Mouse (Mus musculus): Measurements from ENCODE around the gene Tgfbi.

Tgfbi gene

GRCm38 (mm10) chr13:56678188-56678787 lies 69.0 kb downstream of the Tgfbi start:
- Histone ChIP-seq H3K27me3 (ENCODE audit: control insufficient read depth, insufficient read depth, low read length, poor library complexity, severe bottlenecking) (no peaks in the 10 kb centered on the region), H3K36me3 (ENCODE audit: control insufficient read depth, insufficient read depth, low read length, poor library complexity, severe bottlenecking) (no peaks in the 10 kb centered on the region)
- DNase-seq (ENCODE audit: low read depth, low spot score) = peak; percentile 20

- Histone ChIP-seq H3K36me3 (ENCODE audit: control insufficient read depth, insufficient read depth, low read length, poor library complexity, severe bottlenecking) (no peaks in the 10 kb centered on the region), H3K27me3 (ENCODE audit: control insufficient read depth, insufficient read depth, low read length, poor library complexity, severe bottlenecking) (no peaks in the 10 kb centered on the region)
- DNase-seq (ENCODE audit: low read depth, low spot score) = no peak
These were observed 69.6 kb downstream of the Tgfbi start for GRCm38 (mm10) chr13:56678826-56679504.

- Histone ChIP-seq H3K36me3 (ENCODE audit: control insufficient read depth, insufficient read depth, low read length, poor library complexity, severe bottlenecking) (no peaks in the 10 kb centered on the region), H3K27me3 (ENCODE audit: control insufficient read depth, insufficient read depth, low read length, poor library complexity, severe bottlenecking) (no peaks in the 10 kb centered on the region)
- no peak for DNase-seq (ENCODE audit: low read depth, low spot score)
These were observed 72.6 kb downstream of the Tgfbi start for GRCm38 (mm10) chr13:56681924-56682323.

GRCm38 (mm10) chr13:56682326-56682725 lies 73.0 kb downstream of the Tgfbi start:
- no peaks in the 10 kb centered on the region for H3K36me3 ChIP-seq (ENCODE audit: control insufficient read depth, insufficient read depth, low read length, poor library complexity, severe bottlenecking)
- DNase-seq (ENCODE audit: low read depth, low spot score) = peak; percentile 27
- no peaks in the 10 kb centered on the region for H3K27me3 ChIP-seq (ENCODE audit: control insufficient read depth, insufficient read depth, low read length, poor library complexity, severe bottlenecking)

- no peak for DNase-seq (ENCODE audit: low read depth, low spot score)
- Histone ChIP-seq H3K27me3 (ENCODE audit: control insufficient read depth, insufficient read depth, low read length, poor library complexity, severe bottlenecking) (no peaks in the 10 kb centered on the region), H3K36me3 (ENCODE audit: control insufficient read depth, insufficient read depth, low read length, poor library complexity, severe bottlenecking) (no peaks in the 10 kb centered on the region)
These were observed 74.0 kb downstream of the Tgfbi start for GRCm38 (mm10) chr13:56683306-56683705.
